Mouse (Mus musculus) megakaryocyte, embryonic 14.5 days (primary cell): ENCODE data around the gene Gm11172. TPM values are rescaled to one million over a fixed set of nuclear protein-coding genes. Genes with fewer than 3 reads are reported as not detected.
A peak's percentile ranks its signal among the peaks of the same experiment; 100 is the strongest.

Source experiments
- H3K27me3 ChIP-seq: replicated peaks from 2 replicates; pipeline ENCODE3; 2012; ENCODE audit warnings: inconsistent platforms
- H3K36me3 ChIP-seq: replicated peaks from 2 replicates; pipeline ENCODE3; 2012; ENCODE audit warnings: low read length, inconsistent platforms, mixed read lengths
- H3K4me1 ChIP-seq: 2 replicates; pipeline ENCODE4 v1.6.1; 2012; ENCODE audit warnings: inconsistent platforms
- H3K4me3 ChIP-seq: replicated peaks from 2 replicates; pipeline ENCODE3; 2012; ENCODE audit warnings: moderate library complexity, mild to moderate bottlenecking, inconsistent platforms
- H3K9me3 ChIP-seq: 2 replicates; pipeline ENCODE4 v1.6.1; 2012; ENCODE audit warnings: inconsistent platforms
- FLI1 ChIP-seq: IDR thresholded peaks from 2 replicates; pipeline ENCODE4 v1.6.1; 2012; ENCODE audit warnings: low read length, inconsistent platforms, mixed read lengths
- GATA1 ChIP-seq: IDR thresholded peaks from 3 replicates; pipeline ENCODE4 v1.6.1; 2012; ENCODE audit warnings: mixed read lengths, low read length, inconsistent platforms, borderline replicate concordance
- polyA plus RNA-seq: library from polyadenylated mRNA; stranded (reverse); fragments of >175 nt; gene quantifications from 2 replicates; pipeline ENCODE4 v1.2.3, GENCODE M21; 2012; ENCODE audit warnings: low replicate concordance; ENCODE audit not compliant: insufficient read depth

Gene Gm11172
- not detected in 2 replicates for polyA plus RNA-seq

DNA sequence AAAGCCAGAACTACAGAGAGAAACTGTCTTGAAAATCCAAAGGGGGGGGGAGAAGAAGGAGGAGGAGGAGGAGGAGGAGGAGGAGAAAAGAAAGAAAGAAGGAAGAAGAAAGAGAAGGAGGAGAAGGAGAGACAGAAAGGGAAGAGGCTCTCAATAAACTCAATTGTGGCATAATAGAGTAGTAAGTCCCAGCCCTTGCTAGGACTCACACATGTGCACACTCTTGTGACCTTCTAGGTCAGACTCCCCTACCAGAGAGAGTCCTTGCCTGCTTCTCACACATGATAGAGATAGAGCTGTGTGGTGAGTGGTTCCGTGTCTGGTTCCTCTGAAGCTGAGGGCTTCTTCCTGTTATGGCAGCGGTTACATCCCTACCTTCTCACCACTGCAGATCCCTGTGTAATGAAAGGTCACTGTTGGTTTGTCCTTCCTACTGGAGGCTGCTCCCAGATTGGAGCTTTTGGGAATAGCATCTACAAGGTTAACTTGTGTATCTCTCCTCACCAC, at the start of gene Gm11172:
TSS of gene Gm11172 (plus strand) at position 51 of the 507 bp plus-strand sequence.
- Histone ChIP-seq H3K4me1 (peaks cover 29% of the 10 kb centered on the region), H3K4me3 (no peak within 1 kb of the TSS), H3K27me3 (peaks cover 91% of the 10 kb centered on the region), H3K36me3 (no peaks in the 10 kb centered on the region), H3K9me3 (no peaks in the 10 kb centered on the region)
- no peak for TF ChIP-seq GATA1
- no peak for TF ChIP-seq FLI1

DNA sequence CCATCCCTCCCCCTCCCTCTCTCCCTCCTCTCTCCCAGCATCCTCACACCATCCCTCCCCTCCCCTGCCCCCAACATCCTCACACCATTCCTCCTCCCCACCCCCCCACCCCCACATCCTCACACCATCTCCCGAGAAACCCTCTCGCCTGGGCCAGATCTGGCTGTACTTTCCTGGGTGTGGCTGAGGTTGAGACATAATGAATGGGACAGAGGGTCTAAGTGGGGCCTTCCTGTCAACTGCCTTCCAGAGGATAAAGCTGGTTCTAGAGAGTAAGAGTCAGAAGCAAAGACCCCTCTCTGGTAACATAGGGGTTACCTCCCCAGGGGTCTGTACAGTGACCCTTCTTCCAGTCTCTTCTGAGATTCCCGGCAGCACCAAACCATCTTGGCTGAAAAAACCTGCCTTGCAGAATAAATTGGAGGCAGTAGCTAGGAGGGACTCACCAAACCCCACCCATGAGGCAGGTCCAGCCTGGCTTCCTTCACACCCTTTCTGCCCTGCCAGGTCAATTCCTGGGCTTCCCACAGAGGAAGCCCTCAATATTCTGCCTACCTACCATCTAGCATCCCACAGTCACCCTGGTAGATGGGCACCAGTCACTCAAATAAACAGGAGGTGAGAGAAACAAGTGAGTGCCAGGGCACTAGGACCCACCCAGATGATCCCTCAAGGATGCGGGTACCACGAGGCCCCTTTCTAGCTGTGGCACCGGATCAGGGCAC, 49.0 kb upstream of the Gm11172 start:
- Histone ChIP-seq H3K36me3 (no peaks in the 10 kb centered on the region), H3K4me3 (no peak overlapping the region), H3K27me3 (peaks cover 17% of the 10 kb centered on the region), H3K4me1 (peaks cover 91% of the 10 kb centered on the region), H3K9me3 (no peaks in the 10 kb centered on the region)
- TF ChIP-seq FLI1 (no peak), GATA1 (no peak)

DNA sequence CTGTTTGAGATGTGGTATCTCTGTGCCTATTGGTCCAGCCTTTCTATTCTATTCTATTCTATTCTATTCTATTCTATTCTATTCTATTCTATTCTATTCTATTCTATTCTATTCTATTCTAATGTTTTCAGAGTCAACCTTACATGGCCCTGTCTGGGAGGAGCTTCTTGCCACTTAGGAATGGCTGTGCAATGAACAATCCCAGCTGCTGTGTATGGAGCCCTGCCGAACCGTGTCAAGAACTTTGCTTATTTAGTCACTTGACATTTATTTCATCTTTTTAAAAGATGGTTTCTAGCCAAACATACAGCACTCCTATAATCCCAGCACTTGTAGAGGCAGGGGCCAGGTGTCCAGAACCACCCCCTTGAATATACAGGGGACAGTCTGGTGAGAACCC, 48.4 kb upstream of the Gm11172 start:
- Histone ChIP-seq H3K9me3 (no peaks in the 10 kb centered on the region), H3K4me3 (no peak overlapping the region), H3K4me1 (peaks cover 91% of the 10 kb centered on the region), H3K27me3 (peaks cover 17% of the 10 kb centered on the region), H3K36me3 (no peaks in the 10 kb centered on the region)
- TF ChIP-seq FLI1 = no peak
- no peak for TF ChIP-seq GATA1

- TF ChIP-seq GATA1 (no peak), FLI1 (no peak)
- no peaks in the 10 kb centered on the region for H3K9me3 ChIP-seq
Measured at GRCm38 (mm10) chr16:10767158-10767557, 45.6 kb upstream of the Gm11172 start.

GRCm38 (mm10) chr16:10768821-10769220, 43.9 kb upstream of the Gm11172 start:
- peaks cover 90% of the 10 kb centered on the region for H3K4me1 ChIP-seq
- H3K27me3 ChIP-seq = no peaks in the 10 kb centered on the region
- TF ChIP-seq GATA1 (no peak), FLI1 (no peak)
- no peaks in the 10 kb centered on the region for H3K36me3 ChIP-seq
- no peaks in the 10 kb centered on the region for H3K9me3 ChIP-seq
- peak overlapping the region; percentile 75 for H3K4me3 ChIP-seq

More at GRCm38 (mm10) chr16:10767158-10767557, 45.6 kb upstream of the Gm11172 start:
- no peaks in the 10 kb centered on the region for H3K36me3 ChIP-seq
- peaks cover under 1% of the 10 kb centered on the region for H3K27me3 ChIP-seq
- H3K4me1 ChIP-seq = peaks cover 91% of the 10 kb centered on the region
- H3K4me3 ChIP-seq = no peak overlapping the region

DNA sequence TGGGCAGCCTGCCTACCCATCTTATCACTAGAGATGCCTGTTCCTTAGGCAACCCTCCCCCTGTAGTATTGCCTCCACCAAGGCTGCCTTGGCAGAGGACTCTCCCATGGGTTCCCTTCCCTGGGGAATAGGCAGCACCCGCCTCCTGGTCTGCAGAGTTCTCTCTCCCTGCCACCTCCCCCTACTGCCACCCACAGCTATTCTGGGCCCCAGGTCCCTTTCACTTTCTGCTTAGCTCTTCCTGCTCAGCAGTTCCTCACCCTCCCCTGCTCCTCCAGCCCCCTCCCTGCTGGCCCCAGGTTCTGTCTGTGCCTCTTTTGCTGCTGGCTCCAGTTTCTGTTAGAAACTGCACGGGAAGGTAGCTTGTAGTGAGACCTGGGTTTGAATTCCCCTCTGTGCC, 43.1 kb upstream of the Gm11172 start:
- no peaks in the 10 kb centered on the region for H3K9me3 ChIP-seq
- no peak for TF ChIP-seq GATA1
- TF ChIP-seq FLI1 = no peak

GRCm38 (mm10) chr16:10770531-10771325, 42.0 kb upstream of the Gm11172 start:
- Histone ChIP-seq H3K9me3 (no peaks in the 10 kb centered on the region), H3K36me3 (no peaks in the 10 kb centered on the region), H3K27me3 (no peaks in the 10 kb centered on the region), H3K4me3 (no peak overlapping the region), H3K4me1 (peaks cover 90% of the 10 kb centered on the region)
- TF ChIP-seq GATA1 (no peak), FLI1 (no peak)

More for the DNA sequence above, 43.1 kb upstream of the Gm11172 start:
- Histone ChIP-seq H3K36me3 (no peaks in the 10 kb centered on the region), H3K4me1 (peaks cover 90% of the 10 kb centered on the region), H3K27me3 (no peaks in the 10 kb centered on the region), H3K4me3 (peak overlapping the region; percentile 76)

GRCm38 (mm10) chr16:10771769-10772510, 40.8 kb upstream of the Gm11172 start:
- H3K4me1 ChIP-seq = peaks cover 96% of the 10 kb centered on the region

DNA sequence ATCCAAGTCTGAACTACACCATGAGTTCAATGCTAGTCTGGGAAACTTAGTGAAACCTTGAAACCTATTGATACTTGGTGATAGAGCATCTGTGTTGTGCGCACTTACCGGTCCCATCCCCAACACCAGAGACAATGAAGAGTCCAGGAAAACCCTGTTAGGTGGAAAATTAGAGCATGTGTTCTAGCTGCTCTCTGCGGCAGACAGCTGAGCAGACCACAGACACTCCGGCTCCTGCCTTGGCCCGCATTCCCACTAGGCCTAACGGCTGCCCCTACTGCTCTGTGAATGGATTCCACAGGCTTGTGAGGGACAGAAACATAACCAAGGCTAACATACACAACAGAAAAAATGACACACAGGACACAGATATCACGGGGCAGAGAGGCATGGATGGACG, 39.2 kb upstream of the Gm11172 start:
- TF ChIP-seq GATA1 (no peak), FLI1 (no peak)
- no peaks in the 10 kb centered on the region for H3K36me3 ChIP-seq
- peaks cover 12% of the 10 kb centered on the region for H3K27me3 ChIP-seq
- H3K9me3 ChIP-seq = no peaks in the 10 kb centered on the region
- peak overlapping the region; percentile 15 for H3K4me3 ChIP-seq
- peaks cover 95% of the 10 kb centered on the region for H3K4me1 ChIP-seq

More at GRCm38 (mm10) chr16:10771769-10772510, 40.8 kb upstream of the Gm11172 start:
- no peak for TF ChIP-seq GATA1
- no peak for TF ChIP-seq FLI1
- Histone ChIP-seq H3K4me3 (peak overlapping the region; percentile 69), H3K36me3 (no peaks in the 10 kb centered on the region), H3K9me3 (no peaks in the 10 kb centered on the region), H3K27me3 (peaks cover 1% of the 10 kb centered on the region)
